Mouse (Mus musculus): ENCODE data around the gene Mid2.

GRCm38 (mm10) chrX:140664479-140665241 is at the start of gene Mid2:
- no peak for TF ChIP-seq CTCF (IDR thresholded peaks at IDR 0.05; ENCODE audit: low read depth)
- no peak for TF ChIP-seq EP300 (optimal IDR thresholded peaks at IDR 0.05)

Measured in stomach, postnatal 0 days (tissue).